Mouse (Mus musculus) lung, embryonic 14.5 days (tissue): Measurements from ENCODE around the gene Slc29a3. TPM values are rescaled to one million over a fixed set of nuclear protein-coding genes. Genes with fewer than 3 reads are reported as not detected.

ENCODE experiments used
- ATAC-seq: fragments of 200-750 bp; cut with Nextera tagmentation; 2 replicates; pipeline ENCODE4 v1.8.0; 2017; ENCODE audit warnings: mild to moderate bottlenecking, moderate TSS enrichment, moderate library complexity; ENCODE audit not compliant: insufficient read depth
- DNase-seq: peaks from one replicate; pipeline ENCODE4 v3.0.0-alpha.2; 2015
- H3K27ac ChIP-seq: fragments of 300-500 bp; sonication (generic); 2 replicates; pipeline ENCODE4 v1.5.1; 2014; ENCODE audit warnings: low read depth, mild to moderate bottlenecking, moderate library complexity
- H3K27me3 ChIP-seq: fragments of 300-500 bp; sonication (generic); 2 replicates; pipeline ENCODE4 v1.6.1; 2014; ENCODE audit warnings: low read length, control low read depth; ENCODE audit not compliant: insufficient read depth
- H3K36me3 ChIP-seq: fragments of 300-500 bp; sonication (generic); 2 replicates; pipeline ENCODE4 v1.6.1; 2014; ENCODE audit warnings: control low read depth; ENCODE audit not compliant: insufficient read depth
- H3K4me1 ChIP-seq: fragments of 300-500 bp; sonication (generic); 2 replicates; pipeline ENCODE4 v1.6.1; 2014; ENCODE audit warnings: antibody characterized with exemption, control low read depth; ENCODE audit not compliant: insufficient read depth
- H3K4me2 ChIP-seq: fragments of 300-500 bp; sonication (generic); 2 replicates; pipeline ENCODE4 v1.6.1; 2014; ENCODE audit warnings: mild to moderate bottlenecking
- H3K4me3 ChIP-seq: fragments of 300-500 bp; sonication (generic); 2 replicates; pipeline ENCODE4 v1.5.1; 2014; ENCODE audit warnings: low read depth, low read length
- H3K9ac ChIP-seq: fragments of 300-500 bp; sonication (generic); 2 replicates; pipeline ENCODE4 v1.6.1; 2014
- H3K9me3 ChIP-seq: fragments of 300-500 bp; sonication (generic); 2 replicates; pipeline ENCODE4 v1.6.1; 2016; ENCODE audit warnings: low read depth, low read length, control low read depth
- CTCF ChIP-seq: IDR thresholded peaks from 2 replicates; pipeline ENCODE4 v1.5.1; 2016; ENCODE audit warnings: antibody characterized with exemption, low read depth
- WGBS: fragments of 180-500 bp; shearing (Covaris S2); extraction: QIAGEN DNeasy Blood & Tissue Kit; methylation state at CpG from one replicate; pipeline ENCODE4 v1.1.7; 2014; 5-methylcytosine and 5-hydroxymethylcytosine counted together
- polyA plus RNA-seq: library from polyadenylated mRNA; unstranded; fragments of >200 nt; fragmentation: Nextera tagmentation; extraction: Ambion mirVana; gene quantifications from 2 replicates; pipeline ENCODE4 v1.2.1, GENCODE M21; 2014

Gene Slc29a3
- polyA plus RNA-seq, 1 experiment from 2014 or later, result 7.4 TPM

DNA sequence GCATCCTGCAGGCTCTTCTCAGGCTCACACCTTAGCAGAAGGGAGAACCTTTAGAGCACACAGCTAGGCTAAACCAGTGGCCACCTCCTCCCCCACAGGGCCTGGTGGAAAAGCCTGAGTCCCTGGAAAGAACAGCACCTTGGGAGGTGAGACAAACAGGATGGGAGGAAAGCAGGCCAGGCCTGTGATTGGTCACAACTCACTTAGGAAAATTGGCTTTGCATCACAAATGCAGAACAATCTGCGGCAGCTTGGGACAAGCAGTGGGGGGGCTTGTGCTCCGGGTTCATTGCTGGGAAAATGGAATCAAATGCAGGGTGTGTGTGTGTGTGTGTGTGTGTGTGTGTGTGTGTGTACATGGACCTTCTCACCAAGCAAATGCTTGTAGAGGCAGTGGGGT, 31.0 kb upstream of the Slc29a3 start:
- Histone ChIP-seq H3K27me3 (no peaks in the 10 kb centered on the region), H3K36me3 (peaks cover 5% of the 10 kb centered on the region; the same call in 1 of the 2 replicates), H3K4me2 (no peak overlapping the region), H3K9me3 (no peaks in the 10 kb centered on the region), H3K27ac (no peak overlapping the region), H3K4me3 (no peak overlapping the region), H3K9ac (no peak overlapping the region), H3K4me1 (no peaks in the 10 kb centered on the region)
- ATAC-seq (no peak), DNase-seq (no peak)
- WGBS, result 51% methylated on average over 2 of the region's 2 CpGs
- no peak for TF ChIP-seq CTCF

GRCm38 (mm10) chr10:60779628-60780027, 27.0 kb upstream of the Slc29a3 start:
- DNase-seq (peak; percentile 92), ATAC-seq (peak; percentile 39; the same call in 1 of the 2 replicates)
- Histone ChIP-seq H3K9ac (no peak overlapping the region), H3K4me3 (no peak overlapping the region), H3K27me3 (no peaks in the 10 kb centered on the region), H3K9me3 (no peaks in the 10 kb centered on the region), H3K36me3 (peaks cover 15% of the 10 kb centered on the region; the same call in 1 of the 2 replicates), H3K27ac (no peak overlapping the region), H3K4me1 (no peaks in the 10 kb centered on the region), H3K4me2 (peak overlapping the region; percentile 36; the same call in 1 of the 2 replicates)
- 6% methylated on average over 9 of the region's 9 CpGs for WGBS
- peak; percentile 99 for TF ChIP-seq CTCF

DNA sequence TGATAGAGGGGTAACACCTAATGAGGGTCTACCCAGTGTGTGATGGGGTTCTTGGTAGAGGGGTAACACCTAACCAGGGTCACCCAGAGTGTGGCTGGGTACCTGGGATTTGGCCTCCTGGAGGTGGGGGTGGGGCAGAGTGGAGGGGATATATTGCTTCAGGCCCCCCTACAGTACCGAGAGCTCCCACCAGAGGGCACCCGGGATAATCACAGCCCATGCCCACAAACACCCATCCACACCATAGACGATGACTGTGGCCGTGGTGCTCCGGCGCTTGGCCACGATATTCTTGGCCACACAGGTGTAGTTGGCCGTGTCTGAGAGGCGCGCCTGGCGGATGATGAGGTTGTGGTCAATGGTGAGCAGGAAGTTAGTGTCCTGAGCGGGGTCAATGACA, 25.9 kb upstream of the Slc29a3 start:
- peak; percentile 7; the same call in 1 of the 2 replicates for ATAC-seq

DNA sequence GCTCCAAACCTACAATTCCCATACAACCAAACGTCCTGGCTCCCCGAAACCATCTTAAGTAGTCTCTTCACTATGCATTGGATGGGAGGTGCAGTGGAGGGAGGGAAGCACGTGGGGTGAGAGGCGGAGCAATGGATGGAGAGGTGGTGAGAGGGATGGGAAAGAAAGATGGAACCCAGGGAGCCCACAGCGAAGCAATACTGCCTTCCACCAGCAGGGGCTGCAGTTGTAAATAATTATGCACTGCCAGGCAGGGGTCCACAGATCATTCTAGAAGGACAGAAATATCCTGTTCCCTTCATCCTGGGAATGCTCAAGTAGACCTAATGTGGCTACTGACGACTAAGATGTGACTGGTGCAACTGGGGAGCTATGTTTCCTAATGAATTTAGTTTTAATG, 22.9 kb upstream of the Slc29a3 start:
- DNase-seq (peak; percentile 61), ATAC-seq (no peak)
- no peak overlapping the region for H3K4me3 ChIP-seq
- H3K9me3 ChIP-seq, result no peaks in the 10 kb centered on the region
- peak; percentile 76 for TF ChIP-seq CTCF
- peaks cover 30% of the 10 kb centered on the region for H3K36me3 ChIP-seq
- H3K27me3 ChIP-seq, result no peaks in the 10 kb centered on the region
- no peak overlapping the region for H3K27ac ChIP-seq
- WGBS, result 70% methylated on average over 6 of the region's 6 CpGs
- no peak overlapping the region for H3K4me2 ChIP-seq
- H3K9ac ChIP-seq, result no peak overlapping the region
- H3K4me1 ChIP-seq, result no peaks in the 10 kb centered on the region

More for the DNA sequence above, 25.9 kb upstream of the Slc29a3 start:
- H3K36me3 ChIP-seq, result peaks cover 21% of the 10 kb centered on the region
- H3K4me1 ChIP-seq, result no peaks in the 10 kb centered on the region
- no peak overlapping the region for H3K4me2 ChIP-seq
- H3K27me3 ChIP-seq, result no peaks in the 10 kb centered on the region
- 61% methylated on average over 12 of the region's 12 CpGs for WGBS
- H3K9me3 ChIP-seq, result no peaks in the 10 kb centered on the region
- H3K27ac ChIP-seq, result no peak overlapping the region
- H3K9ac ChIP-seq, result no peak overlapping the region
- TF ChIP-seq CTCF, result peak; percentile 85
- no peak overlapping the region for H3K4me3 ChIP-seq
- DNase-seq, result peak; percentile 68

DNA sequence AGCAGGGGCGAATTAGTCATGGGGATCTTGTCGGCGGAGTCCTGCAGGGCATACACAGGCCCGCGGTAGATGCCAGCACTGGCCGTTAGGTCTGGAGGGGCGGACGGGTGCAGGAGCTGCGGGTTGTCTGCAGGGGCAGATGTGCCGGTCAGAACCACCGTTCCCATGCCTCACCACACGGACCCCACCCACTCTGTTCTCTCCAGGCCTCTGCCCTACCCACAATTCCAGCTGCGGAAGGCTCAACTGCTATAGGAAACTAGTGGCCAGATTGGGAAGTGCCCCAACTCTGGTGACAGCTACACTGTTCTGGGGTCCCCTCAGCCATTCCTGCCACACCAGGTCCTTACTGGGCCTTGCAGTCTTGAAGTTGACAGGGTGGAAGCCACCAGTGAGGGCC, 22.0 kb upstream of the Slc29a3 start:
- H3K4me3 ChIP-seq, result no peak overlapping the region
- no peaks in the 10 kb centered on the region for H3K4me1 ChIP-seq
- no peak for ATAC-seq
- H3K27me3 ChIP-seq, result no peaks in the 10 kb centered on the region
- no peak for TF ChIP-seq CTCF
- peaks cover 30% of the 10 kb centered on the region for H3K36me3 ChIP-seq
- H3K9ac ChIP-seq, result no peak overlapping the region
- no peak overlapping the region for H3K4me2 ChIP-seq
- H3K9me3 ChIP-seq, result no peaks in the 10 kb centered on the region
- DNase-seq, result no peak
- 98% methylated on average over 13 of the region's 13 CpGs for WGBS
- H3K27ac ChIP-seq, result no peak overlapping the region

DNA sequence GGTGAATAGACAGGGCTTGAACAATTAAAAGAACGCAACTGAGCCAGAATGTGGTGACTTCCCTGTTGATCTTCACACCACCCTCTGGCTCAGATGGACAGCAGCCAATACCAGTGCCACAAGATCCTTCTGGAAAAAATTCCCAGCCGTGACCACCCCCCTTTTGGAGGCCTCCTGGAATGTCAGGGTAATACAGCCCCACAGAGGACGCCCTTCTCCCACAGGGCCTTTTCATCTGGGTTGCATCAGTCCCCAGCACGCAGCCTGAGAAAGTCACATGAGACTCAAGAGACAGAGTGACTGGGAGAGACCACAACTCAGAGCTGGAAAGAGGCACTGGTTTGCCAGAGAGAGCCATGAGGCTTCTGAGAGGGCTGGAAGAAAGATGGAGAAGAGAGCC, 18.3 kb upstream of the Slc29a3 start:
- H3K4me1 ChIP-seq, result no peaks in the 10 kb centered on the region
- DNase-seq, result no peak
- H3K4me3 ChIP-seq, result no peak overlapping the region
- H3K9ac ChIP-seq, result peak overlapping the region; percentile 13; the same call in 1 of the 2 replicates
- no peaks in the 10 kb centered on the region for H3K27me3 ChIP-seq
- H3K9me3 ChIP-seq, result no peaks in the 10 kb centered on the region
- WGBS, result 57% methylated on average over 4 of the region's 4 CpGs
- ATAC-seq, result no peak
- TF ChIP-seq CTCF, result no peak
- no peak overlapping the region for H3K4me2 ChIP-seq
- peaks cover 38% of the 10 kb centered on the region for H3K36me3 ChIP-seq
- no peak overlapping the region for H3K27ac ChIP-seq

DNA sequence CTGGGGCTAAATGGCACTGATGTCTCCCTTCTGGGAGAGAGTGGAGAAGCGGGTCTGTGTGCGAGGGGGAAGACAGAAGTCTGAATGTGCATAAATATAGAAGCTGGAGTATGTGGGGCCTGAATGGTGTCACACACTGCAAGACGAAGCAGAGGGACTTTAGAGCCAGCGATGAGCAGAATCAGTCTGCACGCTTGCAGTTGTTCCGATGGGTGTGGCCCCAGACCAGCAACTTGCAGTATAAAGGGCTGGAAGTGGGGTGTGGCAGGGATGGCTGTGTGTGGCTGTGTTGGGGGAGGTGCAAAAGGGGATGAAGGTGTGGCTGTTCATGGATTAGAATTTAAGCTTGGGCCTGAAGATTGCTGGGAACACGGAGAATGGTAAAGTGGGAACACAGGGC, 16.0 kb upstream of the Slc29a3 start:
- Histone ChIP-seq H3K9ac (no peak overlapping the region), H3K4me2 (no peak overlapping the region), H3K27me3 (no peaks in the 10 kb centered on the region), H3K4me1 (no peaks in the 10 kb centered on the region), H3K4me3 (no peak overlapping the region), H3K9me3 (no peaks in the 10 kb centered on the region), H3K36me3 (peaks cover 38% of the 10 kb centered on the region), H3K27ac (no peak overlapping the region)
- ATAC-seq (no peak), DNase-seq (no peak)
- TF ChIP-seq CTCF, result no peak
- 79% methylated on average over 7 of the region's 7 CpGs for WGBS

DNA sequence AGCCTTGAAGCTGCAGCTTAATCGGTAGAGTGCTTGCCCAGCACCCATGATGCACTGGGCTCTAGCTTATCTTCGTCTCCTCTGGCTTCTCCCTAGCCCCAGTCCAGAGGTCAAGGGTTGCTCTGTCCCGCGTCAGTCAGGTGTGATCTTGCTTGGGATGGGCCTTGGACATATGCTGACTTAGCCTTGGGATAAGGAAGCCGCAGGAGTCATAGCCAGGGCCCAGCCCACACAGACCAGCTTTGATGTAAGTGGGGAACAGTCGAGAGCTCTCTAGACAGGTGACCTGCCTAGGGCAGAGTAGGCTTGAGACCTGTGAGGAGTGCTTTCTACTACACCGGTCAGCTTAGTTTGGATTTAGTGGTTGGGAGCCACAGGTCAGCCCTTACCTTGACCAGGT, 14.8 kb upstream of the Slc29a3 start:
- no peak for ATAC-seq

More for the DNA sequence above, 14.8 kb upstream of the Slc29a3 start:
- Histone ChIP-seq H3K4me3 (no peak overlapping the region), H3K36me3 (peaks cover 31% of the 10 kb centered on the region), H3K9ac (no peak overlapping the region), H3K27me3 (no peaks in the 10 kb centered on the region), H3K4me2 (no peak overlapping the region), H3K27ac (no peak overlapping the region), H3K4me1 (no peaks in the 10 kb centered on the region), H3K9me3 (no peaks in the 10 kb centered on the region)
- no peak for DNase-seq
- WGBS, result 70% methylated on average over 7 of the region's 7 CpGs
- TF ChIP-seq CTCF, result no peak
